Mouse (Mus musculus) spleen, adult 2 months (tissue): ENCODE data around the gene Nt5dc2. TPM values are rescaled to one million over a fixed set of nuclear protein-coding genes. Genes with fewer than 3 reads are reported as not detected.

Source experiments
- DNase-seq, 2 experiments: peaks; one replicate each; pipeline versions ENCODE4 v3.0.0 to v3.0.0-alpha.2; 2012 to 2021; ENCODE audit warnings: low spot score in 2 of 2, low read depth in 1 of 2
- H3K27ac ChIP-seq: fragments of 200-500 bp; 2 replicates; pipeline ENCODE4 v1.5.1; 2012; ENCODE audit warnings: low read length, inconsistent platforms; ENCODE audit not compliant: insufficient read depth
- H3K27me3 ChIP-seq: fragments of 200-500 bp; 2 replicates; pipeline ENCODE4 v1.6.1; 2012; ENCODE audit warnings: mild to moderate bottlenecking, moderate library complexity, low read length, inconsistent platforms; ENCODE audit not compliant: control insufficient read depth, insufficient read depth
- H3K36me3 ChIP-seq: fragments of 200-500 bp; 2 replicates; pipeline ENCODE4 v1.6.1; 2012; ENCODE audit warnings: mild to moderate bottlenecking, low read length, inconsistent platforms; ENCODE audit not compliant: control insufficient read depth, insufficient read depth
- H3K4me1 ChIP-seq: fragments of 200-500 bp; 2 replicates; pipeline ENCODE4 v1.6.1; 2011; ENCODE audit warnings: inconsistent platforms; ENCODE audit not compliant: control insufficient read depth, insufficient read depth, insufficient read length
- H3K4me3 ChIP-seq: fragments of 200-500 bp; 2 replicates; pipeline ENCODE4 v1.5.1; 2011; ENCODE audit warnings: mild to moderate bottlenecking, inconsistent platforms; ENCODE audit not compliant: insufficient read depth, insufficient read length; ENCODE audit errors: extremely low read depth
- CTCF ChIP-seq: fragments of 200-500 bp; IDR thresholded peaks from 2 replicates; pipeline ENCODE4 v1.5.1; 2011; ENCODE audit warnings: mild to moderate bottlenecking, inconsistent platforms; ENCODE audit not compliant: insufficient read depth, insufficient read length, insufficient replicate concordance; ENCODE audit errors: extremely low read depth
- POLR2A ChIP-seq: fragments of 200-500 bp; IDR thresholded peaks from 2 replicates; pipeline ENCODE4 v1.6.1; 2011; ENCODE audit warnings: low read depth, low read length, inconsistent platforms
- WGBS: fragments of 180-500 bp; shearing (Covaris S2); methylation state at CpG from one replicate; pipeline ENCODE4 v1.1.7; 2018; 5-methylcytosine and 5-hydroxymethylcytosine counted together
- polyA plus RNA-seq: library from polyadenylated mRNA; depleted of rRNA; stranded (reverse); fragments of >200 nt; gene quantifications from 2 replicates; pipeline ENCODE4 v1.2.3, GENCODE M21; 2012

Gene Nt5dc2
- polyA plus RNA-seq, 1 experiment: 30.3 TPM

- Histone ChIP-seq H3K4me1 (peaks cover 12% of the 10 kb centered on the region), H3K27ac (no peak overlapping the region), H3K36me3 (no peaks in the 10 kb centered on the region), H3K27me3 (0 out of 2 replicates have a peak, but pooled peaks cover 1% of the 10 kb centered on the region), H3K4me3 (no peak overlapping the region)
- DNase-seq: no peak
- WGBS: 91% methylated on average over 25 of the region's 25 CpGs
- no peak for TF ChIP-seq CTCF
- no peak for TF ChIP-seq POLR2A
Measured at GRCm38 (mm10) chr14:31134015-31135000, 3.5 kb downstream of the Nt5dc2 start.

GRCm38 (mm10) chr14:31135495-31136410 is 4.9 kb downstream of the Nt5dc2 start:
- WGBS: 95% methylated on average over 34 of the region's 34 CpGs

GRCm38 (mm10) chr14:31136411-31137280 is 5.8 kb downstream of the Nt5dc2 start:
- TF ChIP-seq CTCF: no peak
- TF ChIP-seq POLR2A: no peak
- 94% methylated on average over 26 of the region's 26 CpGs for WGBS
- Histone ChIP-seq H3K4me3 (no peak overlapping the region), H3K27me3 (no peaks in the 10 kb centered on the region), H3K36me3 (no peaks in the 10 kb centered on the region), H3K4me1 (0 out of 2 replicates have a peak, but pooled peaks cover under 1% of the 10 kb centered on the region), H3K27ac (no peak overlapping the region)
- DNase-seq: no peak

More at GRCm38 (mm10) chr14:31135495-31136410, 4.9 kb downstream of the Nt5dc2 start:
- no peak overlapping the region for H3K27ac ChIP-seq
- TF ChIP-seq POLR2A: no peak
- no peak for TF ChIP-seq CTCF
- DNase-seq: no peak
- no peaks in the 10 kb centered on the region for H3K36me3 ChIP-seq
- H3K27me3 ChIP-seq: 0 out of 2 replicates have a peak, but pooled peaks cover 1% of the 10 kb centered on the region
- peaks cover 7% of the 10 kb centered on the region; the same call in 1 of the 2 replicates for H3K4me1 ChIP-seq
- H3K4me3 ChIP-seq: no peak overlapping the region

GRCm38 (mm10) chr14:31137281-31137595 is 6.4 kb downstream of the Nt5dc2 start:
- 89% methylated on average over 10 of the region's 10 CpGs for WGBS
- DNase-seq: no peak
- H3K27ac ChIP-seq: no peak overlapping the region; the same call in 1 of the 2 replicates
- TF ChIP-seq POLR2A (no peak), CTCF (no peak)
- no peak overlapping the region for H3K4me3 ChIP-seq
- no peaks in the 10 kb centered on the region for H3K36me3 ChIP-seq
- H3K27me3 ChIP-seq: no peaks in the 10 kb centered on the region
- H3K4me1 ChIP-seq: no peaks in the 10 kb centered on the region

GRCm38 (mm10) chr14:31137791-31138190 is 6.9 kb downstream of the Nt5dc2 start:
- no peak for TF ChIP-seq CTCF
- no peak for TF ChIP-seq POLR2A
- no peaks in the 10 kb centered on the region for H3K36me3 ChIP-seq
- 95% methylated on average over 11 of the region's 11 CpGs for WGBS

GRCm38 (mm10) chr14:31138219-31138896 is 7.5 kb downstream of the Nt5dc2 start:
- H3K27ac ChIP-seq: no peak overlapping the region
- no peaks in the 10 kb centered on the region for H3K36me3 ChIP-seq

More at GRCm38 (mm10) chr14:31137791-31138190, 6.9 kb downstream of the Nt5dc2 start:
- DNase-seq: no peak
- no peaks in the 10 kb centered on the region for H3K4me1 ChIP-seq
- H3K27ac ChIP-seq: no peak overlapping the region; the same call in 1 of the 2 replicates
- no peaks in the 10 kb centered on the region for H3K27me3 ChIP-seq
- H3K4me3 ChIP-seq: no peak overlapping the region

More at GRCm38 (mm10) chr14:31138219-31138896, 7.5 kb downstream of the Nt5dc2 start:
- WGBS: 96% methylated on average over 20 of the region's 35 CpGs
- H3K4me1 ChIP-seq: no peaks in the 10 kb centered on the region
- H3K27me3 ChIP-seq: no peaks in the 10 kb centered on the region
- DNase-seq: no peak
- no peak overlapping the region for H3K4me3 ChIP-seq
- no peak for TF ChIP-seq POLR2A
- no peak for TF ChIP-seq CTCF
